Comparison of ENCODE assay signal across 19 mouse cellular contexts in the genomic region with DNA sequence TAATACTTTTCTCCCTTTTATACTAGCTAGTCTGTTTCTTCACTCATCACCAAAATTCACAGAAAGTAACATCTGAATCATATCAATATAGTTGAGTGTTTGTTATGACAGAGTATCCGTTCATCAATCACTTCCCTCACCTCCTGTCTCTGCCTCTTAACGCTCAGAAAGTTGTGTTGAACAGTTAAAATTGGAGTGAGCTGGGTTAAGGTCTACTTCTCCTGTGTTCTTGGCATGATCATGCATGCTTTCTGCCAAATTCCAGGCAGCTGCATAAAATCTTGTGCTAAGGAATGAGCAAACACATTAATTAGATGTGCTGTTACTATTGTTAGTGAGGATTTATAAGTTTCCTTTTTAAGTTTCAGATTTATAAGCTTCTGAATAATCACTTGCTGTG.
A peak's percentile ranks its signal among the peaks of the same experiment; 100 is the strongest.
DNase-seq lines count a peak whose midpoint lies in the region; ATAC-seq and TF ChIP-seq lines count a peak whose summit lies in the region.
"Had no signal": no experiment of that assay in that cellular context is flagged by ENCODE, and none has a peak within 500 bp of the region (broad histone marks: within the 10 kb centered on the region; RNA-seq: fewer than 3 reads in every experiment).

No protein-coding gene starts in this region.

- no peaks in the 10 kb centered on the region for H3K27me3 ChIP-seq in kidney, adult 2 months (replicated peaks; ENCODE audit: control insufficient read depth, insufficient read depth, low read length)
- H3K27me3 ChIP-seq in lung, embryonic 14.5 days (ENCODE audit: insufficient read depth, low read length) = no peaks in the 10 kb centered on the region
- H3K27me3 ChIP-seq in midbrain, embryonic 14.5 days (ENCODE audit: control insufficient read depth, insufficient read depth, low read length) = no peaks in the 10 kb centered on the region
- H3K27me3 ChIP-seq in forebrain, embryonic 13.5 days = no peaks in the 10 kb centered on the region
- H3K27me3 ChIP-seq: CH12.LX; forebrain, embryonic 15.5 days; hindbrain, embryonic 13.5 days had no signal

- no peak for TF ChIP-seq POLR2A in kidney, adult 2 months (IDR thresholded peaks at IDR 0.05; ENCODE audit: low read depth, low read length)

- no peaks in the 10 kb centered on the region for H3K9me3 ChIP-seq in lung, embryonic 14.5 days (ENCODE audit: low read depth, low read length)
- no peaks in the 10 kb centered on the region for H3K9me3 ChIP-seq in midbrain, embryonic 14.5 days (ENCODE audit: control insufficient read depth, low read length)
- H3K9me3 ChIP-seq in forebrain, embryonic 13.5 days (replicated peaks) = no peaks in the 10 kb centered on the region
- H3K9me3 ChIP-seq: forebrain, embryonic 15.5 days; heart, embryonic 10.5 days; hindbrain, embryonic 13.5 days; midbrain, embryonic 10.5 days had no signal

- peak; percentile 83 for ATAC-seq in lung, embryonic 14.5 days (ENCODE audit: insufficient read depth)
- no peak for ATAC-seq in midbrain, embryonic 14.5 days (ENCODE audit: low FRiP score, low TSS enrichment)
- no peak for ATAC-seq in forebrain, embryonic 13.5 days
- ATAC-seq: forebrain, embryonic 15.5 days had no signal

- no peak overlapping the region for H3K4me3 ChIP-seq in kidney, adult 2 months (ENCODE audit: insufficient read depth, low read depth, low read length)
- H3K4me3 ChIP-seq in lung, embryonic 14.5 days (ENCODE audit: low read depth, low read length) = no peak overlapping the region
- H3K4me3 ChIP-seq in midbrain, embryonic 14.5 days (replicated peaks; ENCODE audit: low read depth, low read length) = no peak overlapping the region
- no peak overlapping the region for H3K4me3 ChIP-seq in forebrain, embryonic 13.5 days
- H3K4me3 ChIP-seq: forebrain, embryonic 15.5 days; heart, embryonic 10.5 days; hindbrain, embryonic 13.5 days; midbrain, embryonic 10.5 days had no signal

- H3K4me1 ChIP-seq in kidney, adult 2 months (ENCODE audit: control insufficient read depth, insufficient read depth, low read length) = no peaks in the 10 kb centered on the region
- 0 out of 2 replicates have a peak, but pooled peaks cover 5% of the 10 kb centered on the region for H3K4me1 ChIP-seq in lung, embryonic 14.5 days (ENCODE audit: insufficient read depth)
- H3K4me1 ChIP-seq in midbrain, embryonic 14.5 days (ENCODE audit: control insufficient read depth, insufficient read depth, low read length) = no peaks in the 10 kb centered on the region
- H3K4me1 ChIP-seq in forebrain, embryonic 13.5 days = no peaks in the 10 kb centered on the region
- H3K4me1 ChIP-seq: forebrain, embryonic 15.5 days; heart, embryonic 10.5 days; hindbrain, embryonic 13.5 days; midbrain, embryonic 10.5 days had no signal

- H3K9ac ChIP-seq in lung, embryonic 14.5 days = no peak overlapping the region
- no peak overlapping the region for H3K9ac ChIP-seq in midbrain, embryonic 14.5 days (replicated peaks; ENCODE audit: low read length)
- H3K9ac ChIP-seq in forebrain, embryonic 13.5 days = no peak overlapping the region
- H3K9ac ChIP-seq: forebrain, embryonic 15.5 days; hindbrain, embryonic 13.5 days had no signal

- no peak for TF ChIP-seq CTCF in kidney, adult 2 months (conservative IDR thresholded peaks at IDR 0.05; ENCODE audit: insufficient read depth, insufficient read length, low read depth, low read length)
- TF ChIP-seq CTCF in lung, embryonic 14.5 days (IDR thresholded peaks at IDR 0.05; ENCODE audit: low read depth) = no peak

- WGBS in kidney, adult 2 months = 50% methylated on average over 2 of the region's 2 CpGs
- WGBS in lung, embryonic 14.5 days = 20% methylated on average over 2 of the region's 2 CpGs
- 93% methylated on average over 2 of the region's 2 CpGs for WGBS in midbrain, embryonic 14.5 days
- 83% methylated on average over 2 of the region's 2 CpGs for WGBS in forebrain, embryonic 13.5 days

- DNase-seq in kidney, adult 2 months = peak; percentile 21
- DNase-seq in kidney, adult 9 months = no peak
- peak; percentile 70 for DNase-seq in lung, embryonic 14.5 days
- DNase-seq in lung, postnatal 4 days = no peak
- DNase-seq in adipocyte (ENCODE audit: low spot score) = peak; percentile 22
- peak; percentile 48 for DNase-seq in lung, postnatal 10 days
- DNase-seq in midbrain, embryonic 14.5 days = no peak
- DNase-seq: cerebellum, adult 2 months; cerebellum, postnatal 36 days; liver; right cerebral cortex, postnatal 25 days; thymus, postnatal 14 days had no signal

- no peak overlapping the region for H3K4me2 ChIP-seq in lung, embryonic 14.5 days
- H3K4me2 ChIP-seq in midbrain, embryonic 14.5 days (ENCODE audit: low read length) = no peak overlapping the region
- H3K4me2 ChIP-seq in forebrain, embryonic 13.5 days = no peak overlapping the region
- H3K4me2 ChIP-seq: forebrain, embryonic 15.5 days; hindbrain, embryonic 13.5 days had no signal

- no peak overlapping the region for H3K27ac ChIP-seq in kidney, adult 2 months (ENCODE audit: insufficient read depth, low read depth, low read length)
- no peak overlapping the region for H3K27ac ChIP-seq in lung, embryonic 14.5 days (ENCODE audit: low read depth)
- H3K27ac ChIP-seq in midbrain, embryonic 14.5 days (replicated peaks; ENCODE audit: low read depth, low read length) = no peak overlapping the region
- no peak overlapping the region for H3K27ac ChIP-seq in forebrain, embryonic 13.5 days
- H3K27ac ChIP-seq: forebrain, embryonic 15.5 days; heart, embryonic 10.5 days; hindbrain, embryonic 13.5 days; macrophage; midbrain, embryonic 10.5 days had no signal

- no peaks in the 10 kb centered on the region for H3K36me3 ChIP-seq in kidney, adult 2 months (ENCODE audit: control insufficient read depth, insufficient read depth, low read length)
- H3K36me3 ChIP-seq in lung, embryonic 14.5 days (ENCODE audit: insufficient read depth) = no peaks in the 10 kb centered on the region
- H3K36me3 ChIP-seq in midbrain, embryonic 14.5 days (ENCODE audit: control insufficient read depth, insufficient read depth, low read length) = no peaks in the 10 kb centered on the region
- no peaks in the 10 kb centered on the region for H3K36me3 ChIP-seq in forebrain, embryonic 13.5 days (ENCODE audit: poor library complexity, severe bottlenecking)
- H3K36me3 ChIP-seq: forebrain, embryonic 15.5 days; heart, embryonic 10.5 days; hindbrain, embryonic 13.5 days; midbrain, embryonic 10.5 days had no signal

Comparison
In these comparisons a context has a peak if more than half of its experiments do, and no peak if none do; other contexts are left out.
1. DNase-seq: peak in kidney, adult 2 months (single experiment), lung, embryonic 14.5 days (single experiment), adipocyte (single experiment) and lung, postnatal 10 days (single experiment); none in kidney, adult 9 months (single experiment), lung, postnatal 4 days (0 of 2) and midbrain, embryonic 14.5 days (single experiment).